Mouse (Mus musculus) CD4-positive, CD25-positive, alpha-beta regulatory T cell, adult 4 months (primary cell): ENCODE results near the gene Gm17660. TPM values are rescaled to one million over a fixed set of nuclear protein-coding genes. Genes with fewer than 3 reads are reported as not detected.

Experiments
- ATAC-seq: one replicate; pipeline ENCODE4 v1.8.0; 2017
- polyA plus RNA-seq, 2 experiments: library from polyadenylated mRNA; unstranded; fragments of 100-300 nt; shearing (Covaris generic); gene quantifications; one replicate each; pipeline ENCODE4 v1.2.1; 2017

The Gm17660 gene
- polyA plus RNA-seq, 2 experiments from 2014 or later: not detected

- no peak for ATAC-seq
These were observed 1.0 kb downstream of the Gm17660 start for GRCm38 (mm10) chr5:104076361-104076760.

- peak; percentile 61 for ATAC-seq
These were observed 3.0 kb downstream of the Gm17660 start for GRCm38 (mm10) chr5:104074388-104074787.

- ATAC-seq: no peak
These were observed 3.8 kb downstream of the Gm17660 start for GRCm38 (mm10) chr5:104073602-104074001.

GRCm38 (mm10) chr5:104072272-104072886, 5.0 kb downstream of the Gm17660 start:
- ATAC-seq: no peak

- no peak for ATAC-seq
These were observed 6.4 kb downstream of the Gm17660 start for GRCm38 (mm10) chr5:104071048-104071447.

- peak; percentile 45 for ATAC-seq
These were observed 8.7 kb downstream of the Gm17660 start for GRCm38 (mm10) chr5:104068751-104069150.

GRCm38 (mm10) chr5:104062773-104063551, 14.4 kb downstream of the Gm17660 start:
- no peak for ATAC-seq

GRCm38 (mm10) chr5:104061936-104062772, 15.3 kb downstream of the Gm17660 start:
- no peak for ATAC-seq

- no peak for ATAC-seq
These were observed 17.0 kb downstream of the Gm17660 start for GRCm38 (mm10) chr5:104060429-104060828.

- ATAC-seq: no peak
These were observed 17.8 kb downstream of the Gm17660 start for GRCm38 (mm10) chr5:104059628-104060027.

GRCm38 (mm10) chr5:104058021-104058420, 19.4 kb downstream of the Gm17660 start:
- peak; percentile 62 for ATAC-seq

GRCm38 (mm10) chr5:104056295-104056694, 21.1 kb downstream of the Gm17660 start:
- no peak for ATAC-seq

GRCm38 (mm10) chr5:104055816-104056215, 21.6 kb downstream of the Gm17660 start:
- ATAC-seq: no peak

GRCm38 (mm10) chr5:104054938-104055337, 22.5 kb downstream of the Gm17660 start:
- ATAC-seq: no peak

GRCm38 (mm10) chr5:104052956-104053355, 24.5 kb downstream of the Gm17660 start:
- ATAC-seq: peak; percentile 74

- no peak for ATAC-seq
These were observed 29.3 kb downstream of the Gm17660 start for GRCm38 (mm10) chr5:104048139-104048538.

- peak; percentile 9 for ATAC-seq
These were observed 30.0 kb downstream of the Gm17660 start for GRCm38 (mm10) chr5:104047200-104048105.

- peak; percentile 93 for ATAC-seq
These were observed 30.9 kb downstream of the Gm17660 start, which contains the start of gene Nudt9 for GRCm38 (mm10) chr5:104046256-104047199. Gene Nudt9, plus strand, starts transcription at chr5:104046306.

- no peak for ATAC-seq
These were observed 33.7 kb downstream of the Gm17660 start for GRCm38 (mm10) chr5:104043704-104044103.

- ATAC-seq: no peak
These were observed 34.5 kb downstream of the Gm17660 start for GRCm38 (mm10) chr5:104042906-104043305.
